Mouse (Mus musculus) monocyte, adult 2 months (primary cell): ENCODE results near the gene Eif3k.

Experiments
- DNase-seq, 2 experiments: peaks; one replicate each; pipeline ENCODE4 v3.0.0; 2022; ENCODE audit warnings: low spot score in 2 of 2, low read depth in 1 of 2

Eif3k gene

GRCm38 (mm10) chr7:28941129-28941528 is 40.5 kb downstream of the Eif3k start:
- DNase-seq: no peak

- no peak for DNase-seq
Observed at GRCm38 (mm10) chr7:28939418-28940183, 42.1 kb downstream of the Eif3k start.

GRCm38 (mm10) chr7:28938654-28939053 is 43.0 kb downstream of the Eif3k start:
- DNase-seq: no peak

- no peak for DNase-seq
Observed at GRCm38 (mm10) chr7:28936787-28937186, 44.9 kb downstream of the Eif3k start.

GRCm38 (mm10) chr7:28933825-28934224 is 47.8 kb downstream of the Eif3k start:
- no peak for DNase-seq

- peak in 1 of 2 experiments; percentile 7 for DNase-seq
Observed at GRCm38 (mm10) chr7:28932421-28933041, 49.1 kb downstream of the Eif3k start.

GRCm38 (mm10) chr7:28931695-28932039 is 50.0 kb downstream of the Eif3k start:
- no peak for DNase-seq

- no peak for DNase-seq
Observed at GRCm38 (mm10) chr7:28931032-28931694, 50.5 kb downstream of the Eif3k start.

GRCm38 (mm10) chr7:28930320-28931031 is 51.2 kb downstream of the Eif3k start:
- DNase-seq: no peak

GRCm38 (mm10) chr7:28929381-28929780 is 52.3 kb downstream of the Eif3k start:
- DNase-seq: no peak

GRCm38 (mm10) chr7:28926172-28926571 is 55.5 kb downstream of the Eif3k start:
- DNase-seq: no peak

- DNase-seq: no peak
Observed at GRCm38 (mm10) chr7:28925317-28925716, 56.3 kb downstream of the Eif3k start.

GRCm38 (mm10) chr7:28924802-28925201 is 56.9 kb downstream of the Eif3k start:
- no peak for DNase-seq

GRCm38 (mm10) chr7:28923865-28924291 is 57.8 kb downstream of the Eif3k start:
- no peak for DNase-seq

- no peak for DNase-seq
Observed at GRCm38 (mm10) chr7:28922606-28923005, 59.1 kb downstream of the Eif3k start.

- no peak for DNase-seq
Observed at GRCm38 (mm10) chr7:28921722-28922465, 59.8 kb downstream of the Eif3k start.
